Mouse (Mus musculus) thymus, postnatal 0 days (tissue): Measurements from ENCODE around the gene Sox2. TPM values are rescaled to one million over a fixed set of nuclear protein-coding genes. Genes with fewer than 3 reads are reported as not detected.
A peak's percentile ranks its signal among the peaks of the same experiment; 100 is the strongest.

ENCODE experiments used
- DNase-seq: peaks from one replicate; pipeline ENCODE4 v3.0.0-alpha.2; 2015; ENCODE audit warnings: low spot score
- polyA plus RNA-seq: library from polyadenylated mRNA; unstranded; fragments of >200 nt; fragmentation: Nextera tagmentation; extraction: Ambion mirVana; gene quantifications from 2 replicates; pipeline ENCODE4 v1.2.1, GENCODE M21; 2015

The Sox2 gene
- 0.23 TPM in 1 of 2 replicates, not detected in the other for polyA plus RNA-seq

GRCm38 (mm10) chr3:34649726-34650620 is at the start of gene Sox2:
Sox2 (plus strand) TSS chr3:34650405.
- DNase-seq: no peak

GRCm38 (mm10) chr3:34601116-34601515 is 49.1 kb upstream of the Sox2 start:
- no peak for DNase-seq

GRCm38 (mm10) chr3:34614107-34614506 is 36.1 kb upstream of the Sox2 start:
- DNase-seq: no peak

GRCm38 (mm10) chr3:34615526-34615925 is 34.7 kb upstream of the Sox2 start:
- DNase-seq: no peak

- DNase-seq: no peak
Observed at GRCm38 (mm10) chr3:34618934-34619333, 31.3 kb upstream of the Sox2 start.

GRCm38 (mm10) chr3:34620121-34620520 is 30.1 kb upstream of the Sox2 start:
- DNase-seq: no peak

- DNase-seq: no peak
Observed at GRCm38 (mm10) chr3:34624721-34625270, 25.4 kb upstream of the Sox2 start.

- DNase-seq: no peak
Observed at GRCm38 (mm10) chr3:34626521-34626920, 23.7 kb upstream of the Sox2 start.

GRCm38 (mm10) chr3:34630031-34630430 is 20.2 kb upstream of the Sox2 start:
- no peak for DNase-seq

GRCm38 (mm10) chr3:34630736-34631135 is 19.5 kb upstream of the Sox2 start:
- DNase-seq: no peak

- DNase-seq: no peak
Observed at GRCm38 (mm10) chr3:34636958-34637357, 13.2 kb upstream of the Sox2 start.

- DNase-seq: no peak
Observed at GRCm38 (mm10) chr3:34637481-34637880, 12.7 kb upstream of the Sox2 start.

- no peak for DNase-seq
Observed at GRCm38 (mm10) chr3:34637926-34638325, 12.3 kb upstream of the Sox2 start.

GRCm38 (mm10) chr3:34638344-34638743 is 11.9 kb upstream of the Sox2 start:
- DNase-seq: no peak

- peak; percentile 20 for DNase-seq
Observed at GRCm38 (mm10) chr3:34639031-34639872, 11.0 kb upstream of the Sox2 start.

- DNase-seq: no peak
Observed at GRCm38 (mm10) chr3:34639873-34640270, 10.3 kb upstream of the Sox2 start.

GRCm38 (mm10) chr3:34640276-34640675 is 9.9 kb upstream of the Sox2 start:
- no peak for DNase-seq

- DNase-seq: peak; percentile 43
Observed at GRCm38 (mm10) chr3:34640690-34641600, 9.3 kb upstream of the Sox2 start.

GRCm38 (mm10) chr3:34641756-34642497 is 8.3 kb upstream of the Sox2 start:
- no peak for DNase-seq

GRCm38 (mm10) chr3:34642498-34642941 is 7.7 kb upstream of the Sox2 start:
- no peak for DNase-seq
